In genomic region chr17:75551512-75552400, GRCm38 (mm10) we compare ENCODE assay signal across 8 mouse cellular contexts. TPM values are rescaled to one million over a fixed set of nuclear protein-coding genes. Genes with fewer than 3 reads are reported as not detected.
DNase-seq lines count a peak whose midpoint lies in the region; ATAC-seq lines count a peak whose summit lies in the region.

TSS of gene Fam98a (minus strand) at chr17:75551946.

- peak; percentile 100 for DNase-seq in adipocyte (ENCODE audit: low spot score)
- DNase-seq in embryo, embryonic 10 days (ENCODE audit: low spot score) = peak; percentile 99
- peak; percentile 99 for DNase-seq in gastrocnemius, postnatal 10 days
- peak; percentile 100 for DNase-seq in induced T-regulatory cell, adult 2 months (ENCODE audit: low read depth)
- DNase-seq in left cerebral cortex, adult 9 months (ENCODE audit: low spot score in 2 of 2) = peak; percentile 92 to 98
- DNase-seq in right cerebral cortex, postnatal 14 days = peak; percentile 98
- DNase-seq in urinary bladder, postnatal 36 days (ENCODE audit: low spot score in 2 of 2) = peak; percentile 97

- ATAC-seq in megakaryocyte progenitor cell, adult 5-6 weeks (replicated peaks; ENCODE audit: poor library complexity) = peak; percentile 92

RNA-seq across cellular contexts. Expression of gene Fam98a, which starts in this region (rescaled TPM):
- 10 to 100 TPM; 29.4 to 37.8 TPM for total RNA-seq in gastrocnemius, postnatal 10 days (2021)
- total RNA-seq in megakaryocyte progenitor cell, adult 5-6 weeks (2015) = 28.5 and 30.0 TPM in 2 replicates
- total RNA-seq in megakaryocyte progenitor cell, adult 5-6 weeks (2017) = 24.7 and 31.9 TPM in 2 replicates

Comparison
In these comparisons a context has a peak if more than half of its experiments do, and no peak if none do; other contexts are left out.
1. Peak in every context shown above with its lines: DNase-seq and ATAC-seq.